Mouse (Mus musculus): ENCODE measurements around the gene Cox6b2. TPM values are rescaled to one million over a fixed set of nuclear protein-coding genes. Genes with fewer than 3 reads are reported as not detected.
A peak's percentile ranks its signal among the peaks of the same experiment; 100 is the strongest.
"Not testable (repeated sequence)": the region's sequence is repeated elsewhere in the genome, so short reads cannot be mapped to it uniquely, and the experiment has no call there.

Cox6b2 gene
- 10.8 and 17.7 TPM in 2 replicates for polyA plus RNA-seq (2014; fragmentation: Nextera tagmentation; extraction: Ambion mirVana)

DNA sequence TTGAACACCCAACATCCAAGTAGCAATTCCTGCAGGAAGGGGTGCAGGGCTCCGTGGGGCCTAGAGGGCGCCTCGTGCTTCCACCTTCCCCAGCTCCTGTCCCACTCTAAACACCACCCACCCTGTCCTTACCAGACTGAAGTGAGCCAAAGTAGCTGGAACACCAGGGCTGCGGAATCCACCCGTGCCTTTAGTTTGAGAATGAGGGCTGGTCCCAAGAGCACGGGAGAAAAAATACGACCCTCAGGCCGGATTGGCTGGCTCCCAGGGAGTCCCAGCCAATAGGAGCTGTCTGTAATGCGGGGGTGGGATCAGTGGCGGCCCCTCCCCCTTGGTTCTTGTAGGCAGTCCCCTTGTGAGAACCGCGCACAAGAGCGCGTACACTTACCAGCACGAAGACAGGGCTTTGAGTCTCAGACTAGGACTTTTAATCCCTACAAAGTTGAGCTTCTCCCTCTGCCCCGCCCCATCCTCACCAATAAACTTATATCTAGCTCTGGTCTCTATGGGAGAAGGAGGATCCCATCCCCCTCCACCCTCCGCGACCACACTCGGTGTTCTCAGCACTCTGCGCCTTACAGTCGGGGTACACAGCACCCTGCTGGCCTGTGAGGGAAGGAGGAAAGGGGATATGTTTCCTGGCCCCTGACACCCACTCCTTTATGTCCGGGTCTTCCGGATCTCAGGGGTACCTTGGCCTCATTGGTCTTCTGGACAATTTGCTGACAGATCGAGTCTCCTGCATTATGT is at the start of gene Cox6b2:
TSS of gene Cox6b2 (minus strand) at position 274 of the 750 bp plus-strand sequence.
- peak within 1 kb of the TSS; percentile 18 for H3K4me3 ChIP-seq (ENCODE audit: low read depth, low read length)
- 0 out of 2 replicates have a peak, but pooled peaks cover 3% of the 10 kb centered on the region for H3K4me1 ChIP-seq (ENCODE audit: control insufficient read depth, insufficient read depth, low read length)
- ATAC-seq (ENCODE audit: low read depth) = peak; percentile 95
- no peak within 1 kb of the TSS for H3K27ac ChIP-seq (ENCODE audit: low read depth, low read length)
- H3K4me2 ChIP-seq (ENCODE audit: low read depth, low read length) = peak within 1 kb of the TSS; percentile 38
- no peaks in the 10 kb centered on the region for H3K9me3 ChIP-seq (ENCODE audit: control insufficient read depth, low read length)
- 3% methylated on average over 24 of the region's 24 CpGs for WGBS
- H3K9ac ChIP-seq (replicated peaks; ENCODE audit: low read depth, low read length) = peak within 1 kb of the TSS; percentile 7; the same call in 1 of the 2 replicates
- H3K27me3 ChIP-seq (ENCODE audit: control insufficient read depth, insufficient read depth, low read length) = no peaks in the 10 kb centered on the region
- H3K36me3 ChIP-seq (ENCODE audit: control insufficient read depth, insufficient read depth, low read length) = no peaks in the 10 kb centered on the region

DNA sequence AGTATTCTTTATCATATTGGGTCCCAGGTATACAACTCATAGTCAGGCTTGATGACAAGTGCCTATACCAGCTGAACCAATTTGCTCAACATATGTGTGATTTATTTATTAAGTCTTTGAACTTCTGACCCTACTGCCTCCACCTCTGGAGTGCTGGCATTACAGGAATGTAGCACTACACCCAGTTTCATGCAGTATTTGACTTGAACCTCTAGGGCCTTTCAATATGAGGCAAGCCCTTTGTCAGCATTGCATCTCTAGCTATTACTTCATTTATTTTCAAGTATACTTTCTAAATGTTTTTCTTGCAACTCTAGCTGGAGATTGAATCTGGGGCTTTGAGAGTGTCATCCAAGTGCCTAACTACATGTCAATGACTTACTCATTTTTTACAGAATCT is 49.4 kb upstream of the Cox6b2 start:
- H3K36me3 ChIP-seq (ENCODE audit: control insufficient read depth, insufficient read depth, low read length) = peaks cover 13% of the 10 kb centered on the region; the same call in 1 of the 2 replicates
- H3K4me2 ChIP-seq (ENCODE audit: low read depth, low read length) = no peak overlapping the region
- no peaks in the 10 kb centered on the region for H3K4me1 ChIP-seq (ENCODE audit: control insufficient read depth, insufficient read depth, low read length)
- no peaks in the 10 kb centered on the region for H3K9me3 ChIP-seq (ENCODE audit: control insufficient read depth, low read length)
- no peak overlapping the region for H3K9ac ChIP-seq (replicated peaks; ENCODE audit: low read depth, low read length)
- no peaks in the 10 kb centered on the region for H3K27me3 ChIP-seq (ENCODE audit: control insufficient read depth, insufficient read depth, low read length)
- no peak overlapping the region for H3K4me3 ChIP-seq (ENCODE audit: low read depth, low read length)
- ATAC-seq (ENCODE audit: low read depth) = no peak
- H3K27ac ChIP-seq (ENCODE audit: low read depth, low read length) = no peak overlapping the region

DNA sequence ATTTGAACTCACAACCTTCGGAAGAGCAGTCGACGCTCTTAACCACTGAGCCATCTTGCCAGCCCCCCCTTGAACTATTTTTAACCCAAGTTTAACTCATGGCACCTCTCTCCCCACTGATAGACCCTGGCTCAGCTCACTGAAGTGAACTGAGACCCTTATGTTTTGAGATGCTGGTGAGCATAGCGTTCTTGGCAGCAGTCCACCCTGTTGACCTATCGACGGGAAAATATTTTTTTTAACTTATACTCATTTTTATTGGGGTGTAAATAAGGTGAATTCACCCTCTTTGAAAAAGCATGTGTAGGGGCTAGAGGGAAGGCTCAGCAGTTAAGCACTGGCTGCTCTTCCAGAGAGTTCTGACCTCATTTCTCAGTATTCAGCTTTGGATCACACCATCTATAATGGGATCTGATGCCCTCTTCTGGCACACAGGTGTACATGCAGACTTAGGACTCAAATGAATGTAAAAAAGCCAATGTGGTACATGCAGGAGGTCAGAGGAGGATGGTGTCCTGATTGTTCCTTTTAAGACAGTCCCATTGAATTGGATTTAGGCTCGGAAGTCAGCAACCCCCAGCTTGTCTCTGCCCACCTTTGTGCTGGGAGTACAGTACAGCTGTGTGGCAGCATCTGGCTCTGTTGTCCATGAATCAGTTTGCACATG is 43.0 kb upstream of the Cox6b2 start:
- peaks cover 25% of the 10 kb centered on the region for H3K36me3 ChIP-seq (ENCODE audit: control insufficient read depth, insufficient read depth, low read length)
- no peaks in the 10 kb centered on the region for H3K9me3 ChIP-seq (ENCODE audit: control insufficient read depth, low read length)
- H3K4me3 ChIP-seq (ENCODE audit: low read depth, low read length) = no peak overlapping the region
- ATAC-seq (ENCODE audit: low read depth) = peak; percentile 8; the same call in 1 of the 2 replicates
- no peak overlapping the region for H3K9ac ChIP-seq (replicated peaks; ENCODE audit: low read depth, low read length)
- peaks cover 7% of the 10 kb centered on the region for H3K4me1 ChIP-seq (ENCODE audit: control insufficient read depth, insufficient read depth, low read length)
- H3K27me3 ChIP-seq (ENCODE audit: control insufficient read depth, insufficient read depth, low read length) = no peaks in the 10 kb centered on the region
- H3K27ac ChIP-seq (ENCODE audit: low read depth, low read length) = no peak overlapping the region
- no peak overlapping the region for H3K4me2 ChIP-seq (ENCODE audit: low read depth, low read length)
- 78% methylated on average over 7 of the region's 7 CpGs for WGBS

DNA sequence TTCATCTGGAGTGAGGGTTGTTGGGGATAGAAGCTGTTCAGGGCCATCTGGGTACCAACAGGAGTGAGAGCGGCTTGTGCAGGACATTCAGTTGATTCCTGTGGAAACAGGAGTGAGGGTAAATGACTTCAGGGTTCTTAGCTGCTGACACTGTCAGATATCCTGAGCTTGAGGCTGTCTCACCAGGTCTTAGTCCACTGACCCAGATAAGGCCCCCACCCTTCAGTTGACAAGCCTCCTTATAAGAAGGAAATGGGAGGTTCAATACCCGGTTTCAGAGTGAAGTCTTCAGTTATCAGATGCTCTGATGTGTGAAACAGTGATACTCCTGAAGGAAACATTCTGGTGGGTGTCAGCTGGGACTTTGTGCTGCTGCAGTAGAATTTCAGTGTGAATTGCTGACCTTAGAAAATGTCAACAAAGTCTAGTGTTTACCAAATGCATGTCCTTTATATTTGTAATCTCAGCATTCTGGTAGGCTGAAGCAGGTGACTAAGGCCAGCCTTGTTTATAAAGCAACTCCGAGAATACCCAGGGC is 41.8 kb upstream of the Cox6b2 start:
- WGBS = 86% methylated on average over 3 of the region's 3 CpGs
- H3K36me3 ChIP-seq (ENCODE audit: control insufficient read depth, insufficient read depth, low read length) = peaks cover 25% of the 10 kb centered on the region

DNA sequence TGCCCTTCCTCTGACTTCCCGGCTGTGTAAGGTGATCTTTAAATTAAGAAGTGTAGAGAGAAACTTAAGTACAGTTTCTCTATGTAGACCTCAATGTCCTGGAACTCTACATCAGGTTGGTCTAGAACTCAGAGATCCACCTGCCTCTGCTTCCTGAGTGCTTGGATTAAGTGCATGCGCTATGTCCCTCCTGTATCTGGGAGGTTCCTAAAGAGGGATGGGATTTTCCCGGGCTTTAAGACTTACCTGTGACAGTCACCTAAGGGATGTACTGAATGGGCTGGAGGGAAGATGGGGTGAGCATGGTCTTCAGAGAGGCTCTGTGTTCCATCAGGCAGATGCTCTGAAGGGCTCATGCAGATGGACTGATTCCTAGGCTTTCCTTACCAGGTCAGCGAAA is 40.8 kb upstream of the Cox6b2 start:
- Histone ChIP-seq H3K36me3 (ENCODE audit: control insufficient read depth, insufficient read depth, low read length) (peaks cover 25% of the 10 kb centered on the region), H3K4me1 (ENCODE audit: control insufficient read depth, insufficient read depth, low read length) (peaks cover 12% of the 10 kb centered on the region), H3K9me3 (ENCODE audit: control insufficient read depth, low read length) (no peaks in the 10 kb centered on the region), H3K27me3 (ENCODE audit: control insufficient read depth, insufficient read depth, low read length) (no peaks in the 10 kb centered on the region), H3K4me2 (ENCODE audit: low read depth, low read length) (peak overlapping the region; percentile 84), H3K4me3 (ENCODE audit: low read depth, low read length) (peak overlapping the region; percentile 76), H3K9ac (replicated peaks; ENCODE audit: low read depth, low read length) (peak overlapping the region; percentile 89), H3K27ac (ENCODE audit: low read depth, low read length) (no peak overlapping the region)
- 48% methylated on average over 4 of the region's 4 CpGs for WGBS
- no peak for ATAC-seq (ENCODE audit: low read depth)

More for the DNA sequence above, 41.8 kb upstream of the Cox6b2 start:
- no peaks in the 10 kb centered on the region for H3K9me3 ChIP-seq (ENCODE audit: control insufficient read depth, low read length)
- no peaks in the 10 kb centered on the region for H3K27me3 ChIP-seq (ENCODE audit: control insufficient read depth, insufficient read depth, low read length)
- ATAC-seq (ENCODE audit: low read depth) = no peak
- no peak overlapping the region for H3K27ac ChIP-seq (ENCODE audit: low read depth, low read length)
- no peak overlapping the region for H3K4me2 ChIP-seq (ENCODE audit: low read depth, low read length)
- H3K4me1 ChIP-seq (ENCODE audit: control insufficient read depth, insufficient read depth, low read length) = peaks cover 7% of the 10 kb centered on the region
- H3K9ac ChIP-seq (replicated peaks; ENCODE audit: low read depth, low read length) = no peak overlapping the region
- H3K4me3 ChIP-seq (ENCODE audit: low read depth, low read length) = no peak overlapping the region

DNA sequence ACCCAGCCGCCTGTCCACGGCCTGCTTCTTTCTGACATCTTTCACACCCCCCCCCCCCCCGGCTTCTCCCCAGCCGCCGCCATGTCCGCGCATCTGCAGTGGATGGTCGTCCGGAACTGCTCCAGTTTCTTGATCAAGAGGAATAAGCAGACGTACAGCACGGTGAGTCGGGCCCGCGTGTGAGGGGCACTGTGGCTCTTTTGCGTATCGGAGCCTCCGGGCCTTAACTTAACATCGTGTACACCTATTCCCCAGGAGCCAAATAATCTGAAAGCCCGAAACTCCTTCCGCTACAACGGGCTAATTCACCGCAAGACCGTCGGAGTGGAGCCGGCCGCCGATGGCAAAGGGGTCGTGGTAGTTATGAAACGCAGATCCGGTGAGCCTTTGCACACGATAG is 40.4 kb upstream of the Cox6b2 start:
- not testable (repeated sequence) for ATAC-seq (ENCODE audit: low read depth); H3K27me3 ChIP-seq (ENCODE audit: control insufficient read depth, insufficient read depth, low read length); H3K9me3 ChIP-seq (ENCODE audit: control insufficient read depth, low read length)
- Histone ChIP-seq H3K9ac (replicated peaks; ENCODE audit: low read depth, low read length) (peak overlapping the region; percentile 89), H3K4me1 (ENCODE audit: control insufficient read depth, insufficient read depth, low read length) (peaks cover 12% of the 10 kb centered on the region), H3K36me3 (ENCODE audit: control insufficient read depth, insufficient read depth, low read length) (peaks cover 25% of the 10 kb centered on the region), H3K4me3 (ENCODE audit: low read depth, low read length) (peak overlapping the region; percentile 76), H3K4me2 (ENCODE audit: low read depth, low read length) (peak overlapping the region; percentile 84), H3K27ac (ENCODE audit: low read depth, low read length) (peak overlapping the region; percentile 87)
- 1% methylated on average over 30 of the region's 31 CpGs for WGBS

DNA sequence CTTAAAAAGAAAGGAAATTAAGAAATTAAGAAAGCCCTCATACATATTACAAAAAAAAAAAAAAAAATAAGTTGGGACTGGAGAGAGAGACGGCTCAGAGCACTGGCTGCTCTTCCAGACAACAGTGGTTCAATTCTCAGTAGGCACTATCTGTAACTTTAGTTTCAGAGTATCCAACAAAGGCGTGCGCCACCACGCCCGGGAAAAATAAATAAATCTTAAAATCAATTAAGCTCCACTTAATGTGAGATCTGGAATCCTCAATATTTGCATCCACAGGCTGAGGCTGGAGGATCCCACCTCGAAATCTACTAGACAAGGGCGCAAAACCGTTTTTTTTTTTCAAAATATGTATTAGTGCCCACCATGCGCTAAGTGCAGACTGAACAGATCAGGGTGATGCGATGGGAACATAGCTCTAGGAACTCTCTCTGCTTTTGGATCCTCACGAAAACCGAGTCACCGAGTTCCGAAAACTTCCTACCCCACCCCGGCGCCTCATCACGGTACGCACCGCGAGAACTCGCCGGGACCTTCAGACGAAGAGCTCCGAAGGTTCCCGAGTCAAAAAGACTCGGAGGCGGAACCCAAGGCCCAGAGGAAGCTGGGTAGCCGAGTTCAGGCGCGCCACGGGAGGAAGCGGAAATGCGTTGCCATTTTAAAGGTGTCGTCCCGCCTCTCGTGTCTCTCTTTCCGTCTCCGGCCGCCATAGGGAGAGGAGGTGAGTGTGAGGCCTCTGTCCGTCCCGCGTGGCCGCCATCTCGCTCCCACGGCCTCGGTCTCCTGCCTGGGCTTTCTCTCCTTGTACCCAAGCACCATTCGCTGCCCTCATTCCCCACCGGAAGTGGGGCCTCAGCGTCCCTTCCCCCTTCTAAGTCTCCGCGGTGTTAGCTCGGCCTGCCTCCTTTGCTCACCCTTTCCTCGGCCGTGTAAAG is 39.7 kb upstream of the Cox6b2 start, which contains the start of gene Rpl28:
TSS of gene Rpl28 (plus strand) at position 597 of the 935 bp plus-strand sequence.
- no peaks in the 10 kb centered on the region for H3K9me3 ChIP-seq (ENCODE audit: control insufficient read depth, low read length)
- peaks cover 25% of the 10 kb centered on the region for H3K36me3 ChIP-seq (ENCODE audit: control insufficient read depth, insufficient read depth, low read length)
- 1% methylated on average over 54 of the region's 54 CpGs for WGBS
- peaks cover 12% of the 10 kb centered on the region for H3K4me1 ChIP-seq (ENCODE audit: control insufficient read depth, insufficient read depth, low read length)
- peak within 1 kb of the TSS; percentile 87 for H3K27ac ChIP-seq (ENCODE audit: low read depth, low read length)
- no peaks in the 10 kb centered on the region for H3K27me3 ChIP-seq (ENCODE audit: control insufficient read depth, insufficient read depth, low read length)
- H3K4me3 ChIP-seq (ENCODE audit: low read depth, low read length) = peak within 1 kb of the TSS; percentile 76
- peak; percentile 88 for ATAC-seq (ENCODE audit: low read depth)
- peak within 1 kb of the TSS; percentile 84 for H3K4me2 ChIP-seq (ENCODE audit: low read depth, low read length)
- peak within 1 kb of the TSS; percentile 89 for H3K9ac ChIP-seq (replicated peaks; ENCODE audit: low read depth, low read length)

DNA sequence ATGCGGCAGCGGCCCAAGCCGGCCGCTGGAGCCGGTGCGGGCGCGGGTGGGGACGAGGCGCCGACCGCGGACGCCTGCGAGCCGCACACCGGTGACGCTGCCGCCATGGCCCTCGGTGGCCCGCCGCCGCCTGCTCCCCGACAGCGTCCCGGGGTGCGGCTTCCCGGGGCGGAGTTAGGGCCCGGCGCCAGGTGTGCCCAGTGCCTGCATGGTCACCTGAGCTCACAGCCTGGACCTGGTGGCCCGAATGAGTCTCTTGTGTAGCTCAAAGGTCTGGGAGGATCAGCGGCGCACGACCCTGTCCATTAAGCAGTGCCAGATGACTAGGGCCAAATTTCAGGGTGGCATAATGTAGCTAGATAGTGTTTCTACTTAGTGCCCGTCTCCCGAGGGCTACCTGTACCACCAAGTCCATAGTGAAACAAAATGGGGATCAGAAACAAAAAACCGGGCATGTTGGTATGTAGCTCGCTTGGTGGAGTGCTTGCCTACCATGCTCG is 36.6 kb upstream of the Cox6b2 start, which contains the start of gene Tmem238:
TSS of gene Tmem238 (minus strand) at position 221 of the 500 bp plus-strand sequence.
- WGBS = 10% methylated on average over 40 of the region's 40 CpGs
- 0 out of 2 replicates have a peak, but pooled peaks have one; percentile 10 for ATAC-seq (ENCODE audit: low read depth)

More for the DNA sequence above, 36.6 kb upstream of the Cox6b2 start, which contains the start of gene Tmem238:
- Histone ChIP-seq H3K4me1 (ENCODE audit: control insufficient read depth, insufficient read depth, low read length) (peaks cover 12% of the 10 kb centered on the region), H3K4me2 (ENCODE audit: low read depth, low read length) (peak within 1 kb of the TSS; percentile 84), H3K36me3 (ENCODE audit: control insufficient read depth, insufficient read depth, low read length) (peaks cover 3% of the 10 kb centered on the region; the same call in 1 of the 2 replicates), H3K4me3 (ENCODE audit: low read depth, low read length) (peak within 1 kb of the TSS; percentile 54), H3K27ac (ENCODE audit: low read depth, low read length) (peak within 1 kb of the TSS; percentile 55), H3K9ac (replicated peaks; ENCODE audit: low read depth, low read length) (peak within 1 kb of the TSS; percentile 80), H3K27me3 (ENCODE audit: control insufficient read depth, insufficient read depth, low read length) (no peaks in the 10 kb centered on the region), H3K9me3 (ENCODE audit: control insufficient read depth, low read length) (no peaks in the 10 kb centered on the region)
